Mouse (Mus musculus) erythroblast, embryonic 14.5 days (primary cell): ENCODE data around the gene Prkg1. TPM values are rescaled to one million over a fixed set of nuclear protein-coding genes. Genes with fewer than 3 reads are reported as not detected.
A peak's percentile ranks its signal among the peaks of the same experiment; 100 is the strongest.

Source experiments
- H3K27me3 ChIP-seq: 2 replicates; pipeline ENCODE4 v1.6.1; 2012; ENCODE audit warnings: inconsistent platforms; ENCODE audit not compliant: control insufficient read depth
- H3K36me3 ChIP-seq: 2 replicates; pipeline ENCODE4 v1.6.1; 2012; ENCODE audit warnings: mild to moderate bottlenecking, inconsistent platforms; ENCODE audit not compliant: control insufficient read depth
- H3K4me1 ChIP-seq: 2 replicates; pipeline ENCODE4 v1.6.1; 2012; ENCODE audit warnings: inconsistent platforms; ENCODE audit not compliant: control insufficient read depth
- H3K4me3 ChIP-seq: replicated peaks from 2 replicates; pipeline ENCODE3; 2012; ENCODE audit warnings: moderate library complexity, mild to moderate bottlenecking, inconsistent platforms
- H3K9me3 ChIP-seq: 2 replicates; pipeline ENCODE4 v1.6.1; 2012; ENCODE audit warnings: low read length, inconsistent platforms, mixed read lengths; ENCODE audit not compliant: control insufficient read depth
- GATA1 ChIP-seq: IDR thresholded peaks from 2 replicates; pipeline ENCODE4 v1.6.1; 2012; ENCODE audit warnings: low read length, inconsistent platforms, mixed read lengths
- TAL1 ChIP-seq: IDR thresholded peaks from 3 replicates; pipeline ENCODE4 v1.6.1; 2012; ENCODE audit warnings: low read length, inconsistent platforms, mixed read lengths
- polyA plus RNA-seq: library from polyadenylated mRNA; stranded (reverse); fragments of >175 nt; gene quantifications from 2 replicates; pipeline ENCODE4 v1.2.3, GENCODE M21; 2012

Prkg1 gene
- polyA plus RNA-seq, 1 experiment, result not detected

DNA sequence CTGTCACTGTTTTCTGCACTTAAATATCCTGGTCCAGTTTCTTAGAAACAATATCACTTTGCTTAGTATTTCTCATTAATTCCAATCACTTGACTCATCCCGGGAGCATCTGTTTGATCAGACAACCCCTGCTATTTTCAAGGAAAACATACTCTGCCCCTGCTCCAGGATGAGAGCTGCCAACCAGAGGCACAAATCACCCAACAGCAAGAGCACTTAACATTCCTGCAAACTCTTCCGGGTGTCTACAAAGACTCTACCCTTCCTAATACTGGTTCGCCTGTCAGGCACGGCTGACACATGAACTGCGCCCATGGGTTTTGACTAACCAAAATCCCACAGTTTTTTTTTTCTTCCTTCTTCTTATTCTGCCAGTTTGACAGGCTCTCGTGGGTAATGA, 65.9 kb downstream of the Prkg1 start:
- TF ChIP-seq TAL1 (no peak), GATA1 (no peak)
- Histone ChIP-seq H3K27me3 (no peaks in the 10 kb centered on the region), H3K4me1 (no peaks in the 10 kb centered on the region), H3K36me3 (no peaks in the 10 kb centered on the region), H3K9me3 (no peaks in the 10 kb centered on the region), H3K4me3 (no peak overlapping the region)

DNA sequence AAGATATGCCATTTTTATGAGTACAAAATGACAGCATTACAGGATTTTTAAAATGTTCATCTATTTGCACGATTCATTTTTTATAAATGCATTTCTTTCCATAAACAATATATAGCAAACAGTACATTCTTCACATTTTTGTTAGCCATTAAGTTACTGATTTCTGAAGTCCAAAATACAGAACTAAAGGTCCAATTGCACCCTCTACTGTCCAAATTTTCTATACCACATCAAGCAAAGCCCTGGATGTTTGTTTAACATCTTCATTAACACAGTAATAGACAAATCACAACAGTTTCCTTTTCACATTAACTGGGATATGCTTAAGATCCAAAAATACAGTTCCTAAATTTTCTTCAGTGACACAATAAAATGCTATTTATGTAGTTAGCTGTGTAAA, 84.0 kb downstream of the Prkg1 start:
- Histone ChIP-seq H3K4me1 (no peaks in the 10 kb centered on the region), H3K27me3 (no peaks in the 10 kb centered on the region), H3K4me3 (no peak overlapping the region), H3K9me3 (no peaks in the 10 kb centered on the region), H3K36me3 (no peaks in the 10 kb centered on the region)
- no peak for TF ChIP-seq GATA1
- no peak for TF ChIP-seq TAL1

DNA sequence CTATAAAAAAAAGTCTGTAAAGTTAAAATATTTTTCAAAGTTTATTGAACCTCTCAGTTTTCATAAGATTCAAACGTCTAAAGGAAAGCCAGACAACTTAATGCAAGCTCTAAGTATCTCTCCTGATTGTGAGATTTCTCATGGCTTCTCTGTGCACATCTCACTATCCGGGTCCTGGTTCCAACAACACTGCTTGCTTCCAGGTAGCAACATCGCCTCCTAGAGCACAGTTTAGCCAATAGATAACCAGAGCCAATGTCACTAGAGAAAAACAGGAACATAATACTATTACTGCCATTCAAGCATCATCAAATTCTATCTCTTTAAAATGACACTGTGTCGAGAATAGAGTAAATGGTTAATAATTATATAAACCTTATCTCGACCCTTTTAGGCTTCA, 86.5 kb downstream of the Prkg1 start:
- Histone ChIP-seq H3K9me3 (no peaks in the 10 kb centered on the region), H3K27me3 (no peaks in the 10 kb centered on the region), H3K4me3 (no peak overlapping the region), H3K36me3 (no peaks in the 10 kb centered on the region), H3K4me1 (no peaks in the 10 kb centered on the region)
- TF ChIP-seq GATA1, result no peak
- TF ChIP-seq TAL1, result no peak

- TF ChIP-seq GATA1 (no peak), TAL1 (no peak)
Observed at GRCm38 (mm10) chr19:31671726-31672125, 93.1 kb downstream of the Prkg1 start.

DNA sequence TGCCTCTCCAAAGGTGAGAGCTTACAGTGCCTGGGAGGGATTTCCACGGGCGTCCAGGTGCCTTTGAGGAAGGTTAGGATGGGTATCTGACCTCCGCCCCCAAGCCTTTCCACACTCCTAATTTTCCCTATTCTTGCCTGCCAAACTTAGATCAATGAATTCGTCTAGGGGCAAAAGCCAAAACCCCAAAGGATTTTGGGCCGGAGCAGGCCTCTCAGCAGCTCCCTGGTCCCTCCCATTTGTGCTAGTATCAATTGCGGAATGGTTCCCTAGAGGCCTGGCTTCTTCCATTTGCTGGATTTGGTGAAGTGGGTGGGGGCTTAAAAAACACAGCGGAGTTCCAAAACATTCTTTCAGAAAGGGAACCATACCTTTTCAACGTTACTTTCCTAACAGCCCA, 99.8 kb downstream of the Prkg1 start:
- Histone ChIP-seq H3K4me3 (no peak overlapping the region), H3K9me3 (no peaks in the 10 kb centered on the region), H3K36me3 (no peaks in the 10 kb centered on the region), H3K27me3 (peaks cover 27% of the 10 kb centered on the region), H3K4me1 (no peaks in the 10 kb centered on the region)
- TF ChIP-seq GATA1, result no peak
- no peak for TF ChIP-seq TAL1

More at GRCm38 (mm10) chr19:31671726-31672125, 93.1 kb downstream of the Prkg1 start:
- Histone ChIP-seq H3K27me3 (no peaks in the 10 kb centered on the region), H3K4me3 (no peak overlapping the region), H3K36me3 (no peaks in the 10 kb centered on the region), H3K9me3 (no peaks in the 10 kb centered on the region), H3K4me1 (no peaks in the 10 kb centered on the region)

DNA sequence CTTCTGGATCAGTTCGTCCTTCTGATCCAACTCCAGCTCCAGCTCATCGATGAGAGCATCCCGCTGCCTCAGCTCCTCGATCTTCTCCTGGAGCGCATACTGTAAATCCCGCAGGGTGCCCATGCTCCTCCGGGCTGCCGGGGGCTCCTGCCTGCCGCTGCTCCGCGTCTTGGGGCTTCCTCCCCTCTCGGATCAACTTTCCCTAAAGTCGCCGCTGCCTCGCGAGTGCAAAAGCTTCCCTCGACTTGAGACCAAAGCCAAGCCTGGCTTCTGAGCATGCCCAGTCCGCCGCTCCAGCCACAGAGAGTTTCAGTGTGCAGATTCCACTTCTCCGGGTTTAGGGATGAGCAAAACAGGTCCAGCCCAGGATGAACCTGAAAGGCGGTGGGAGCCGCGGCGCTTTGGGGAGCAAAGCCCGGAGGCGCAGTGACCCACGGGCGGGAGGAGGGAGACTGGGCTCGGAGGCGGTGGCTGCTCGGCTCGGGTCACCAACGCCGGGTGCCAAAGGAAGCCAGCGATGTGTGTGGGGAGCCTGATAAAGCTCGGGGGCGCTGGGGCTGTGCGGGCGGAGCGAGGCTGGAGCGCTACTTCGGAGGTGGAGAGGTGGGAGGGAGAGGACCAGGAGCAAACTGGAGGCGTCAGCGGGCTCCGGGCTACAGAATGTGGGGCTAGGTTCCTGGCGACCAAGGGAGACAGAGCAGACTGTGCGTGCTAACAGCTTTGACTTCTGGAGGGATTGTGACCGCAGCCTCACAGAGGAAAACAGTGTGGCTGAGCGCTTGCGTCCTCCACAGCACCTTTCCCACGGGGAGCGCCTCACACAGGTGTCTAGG, 100.5 kb downstream of the Prkg1 start:
- H3K4me1 ChIP-seq, result no peaks in the 10 kb centered on the region
- H3K27me3 ChIP-seq, result peaks cover 27% of the 10 kb centered on the region
- H3K36me3 ChIP-seq, result no peaks in the 10 kb centered on the region
- peak overlapping the region; percentile 22 for H3K4me3 ChIP-seq
- no peaks in the 10 kb centered on the region for H3K9me3 ChIP-seq
- TF ChIP-seq TAL1 (no peak), GATA1 (no peak)

DNA sequence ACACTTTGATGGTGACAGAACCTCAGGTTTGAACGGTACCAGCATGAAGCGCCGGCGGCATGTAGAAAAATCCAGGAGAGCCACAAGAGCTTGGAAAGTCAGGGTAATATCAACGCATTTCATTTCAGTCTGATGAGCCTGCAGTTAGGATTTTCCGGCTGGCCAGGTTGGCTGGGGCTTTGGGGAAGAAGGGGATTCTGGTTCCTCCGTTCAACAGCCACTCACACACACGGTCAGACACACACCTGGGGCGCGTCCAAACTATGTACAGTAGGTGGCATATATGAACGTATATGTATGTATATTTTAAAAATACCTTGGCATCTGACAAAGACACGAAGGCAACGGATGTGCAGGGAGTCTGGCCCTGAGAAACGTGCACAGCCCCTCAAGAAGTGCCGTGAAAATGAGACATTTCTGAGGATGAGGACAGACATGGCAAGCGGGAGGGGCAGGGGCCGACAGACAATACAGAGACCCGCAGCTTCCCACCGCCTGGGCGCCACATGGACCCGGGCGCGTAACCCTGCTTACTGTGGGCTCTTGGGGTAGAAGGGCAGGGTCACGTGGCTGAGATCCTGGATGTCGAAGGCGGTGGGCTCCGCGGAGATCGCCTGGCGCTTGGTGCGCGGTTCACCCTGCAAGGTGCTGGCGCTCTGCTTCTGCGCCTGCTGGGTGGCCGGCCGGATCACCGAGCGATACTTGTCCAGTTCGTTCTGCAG, 101.2 kb downstream of the Prkg1 start:
- TF ChIP-seq GATA1 (no peak), TAL1 (no peak)
- no peaks in the 10 kb centered on the region for H3K9me3 ChIP-seq
- no peaks in the 10 kb centered on the region for H3K4me1 ChIP-seq
- peaks cover 27% of the 10 kb centered on the region for H3K27me3 ChIP-seq
- peak overlapping the region; percentile 22 for H3K4me3 ChIP-seq
- H3K36me3 ChIP-seq, result no peaks in the 10 kb centered on the region

GRCm38 (mm10) chr19:31662802-31663201, 102.0 kb downstream of the Prkg1 start:
- Histone ChIP-seq H3K9me3 (no peaks in the 10 kb centered on the region), H3K4me3 (no peak overlapping the region), H3K36me3 (no peaks in the 10 kb centered on the region), H3K27me3 (peaks cover 27% of the 10 kb centered on the region), H3K4me1 (no peaks in the 10 kb centered on the region)
- TF ChIP-seq GATA1 (no peak), TAL1 (no peak)

DNA sequence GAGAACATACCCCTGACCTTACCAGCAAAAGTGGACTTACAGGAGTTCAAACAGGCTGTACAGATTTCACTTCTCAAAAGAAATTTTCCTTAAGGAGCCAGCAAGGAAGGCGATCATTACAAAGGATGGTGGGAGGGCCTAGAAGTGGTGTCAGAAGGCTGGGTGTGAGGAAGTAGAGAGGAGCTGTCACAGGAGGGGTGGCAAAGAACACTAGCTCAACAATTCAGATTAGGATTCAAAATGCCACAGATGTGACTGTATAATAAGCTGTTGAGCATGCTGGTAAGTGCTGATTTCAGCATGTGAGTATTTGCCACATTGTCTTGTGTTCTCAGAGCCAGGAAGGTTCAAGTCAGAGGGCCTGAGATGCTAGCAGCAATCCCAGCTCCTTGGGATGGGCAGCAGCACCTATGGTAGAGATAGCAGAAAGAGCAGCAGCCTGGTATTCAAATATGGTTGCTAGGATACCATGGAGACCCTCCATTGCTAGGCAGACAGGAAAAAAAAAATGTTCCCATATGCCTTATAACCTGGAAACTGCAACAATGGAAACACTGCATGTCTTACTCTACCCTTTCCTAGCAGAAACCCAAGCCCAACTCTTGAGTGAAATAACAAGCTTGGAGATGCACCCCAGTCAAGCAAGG, 106.0 kb downstream of the Prkg1 start:
- Histone ChIP-seq H3K36me3 (no peaks in the 10 kb centered on the region), H3K27me3 (peaks cover 11% of the 10 kb centered on the region), H3K9me3 (no peaks in the 10 kb centered on the region), H3K4me3 (no peak overlapping the region), H3K4me1 (no peaks in the 10 kb centered on the region)
- TF ChIP-seq TAL1 (no peak), GATA1 (no peak)
